Mouse (Mus musculus) megakaryocyte progenitor cell, adult 5-6 weeks (primary cell): ENCODE data around the gene Hesx1. TPM values are rescaled to one million over a fixed set of nuclear protein-coding genes. Genes with fewer than 3 reads are reported as not detected.

Experiments used
- total RNA-seq, 2 experiments: library from RNA; stranded (forward) in 1 of 2; stranded (reverse) in 1 of 2; fragments of 157-497, 149-512 nt in 1 of 2; fragments of 200-1000 nt in 1 of 2; gene quantifications; 2 replicates each; pipeline versions ENCODE4 v1.2.3 to v1.2.4; 2015 to 2017

Gene Hesx1
- total RNA-seq, 2 experiments from 2014 or later: 1.3 to 1.4 TPM

Other genes starting within 250 kb of the Hesx1 start
- not detected in 2 replicates for gene Asb14, start 99.9 kb upstream of the Hesx1 start, total RNA-seq (2015)
- not detected in 2 replicates for gene Asb14, start 99.9 kb upstream of the Hesx1 start, total RNA-seq (2017)
- gene Appl1, start 23.2 kb upstream of the Hesx1 start, total RNA-seq (2015): 26.4 and 27.7 TPM in 2 replicates
- gene Appl1, start 23.2 kb upstream of the Hesx1 start, total RNA-seq (2017): 26.1 and 27.4 TPM in 2 replicates
- gene Il17rd, start 44.5 kb downstream of the Hesx1 start, total RNA-seq (2015): not detected in 2 replicates
- gene Il17rd, start 44.5 kb downstream of the Hesx1 start, total RNA-seq (2017): not detected in 2 replicates
- 11.0 and 13.8 TPM in 2 replicates for gene Arhgef3, start 120.5 kb downstream of the Hesx1 start, total RNA-seq (2015)
- 15.5 and 18.0 TPM in 2 replicates for gene Arhgef3, start 120.5 kb downstream of the Hesx1 start, total RNA-seq (2017)